Mouse (Mus musculus) left cerebral cortex, postnatal 25 days (tissue): ENCODE results near the gene Rpl23. TPM values are rescaled to one million over a fixed set of nuclear protein-coding genes. Genes with fewer than 3 reads are reported as not detected.

Experiments
- DNase-seq, 2 experiments: peaks; one replicate each; pipeline ENCODE4 v3.0.0; 2022; ENCODE audit warnings: low spot score in 2 of 2, mixed read lengths in 1 of 2
- intact Hi-C: fragments of 180-260 bp; cut with DNase I; formaldehyde crosslinking; loops from one replicate; pipeline ENCODE4 v1.15.1; 2025
- total RNA-seq, 2 experiments: library from RNA; stranded (reverse); gene quantifications; 2 replicates each; pipeline ENCODE4 v1.2.3; 2021

Gene Rpl23
- total RNA-seq, 2 experiments from 2014 or later: 340 to 351 TPM

DNA sequence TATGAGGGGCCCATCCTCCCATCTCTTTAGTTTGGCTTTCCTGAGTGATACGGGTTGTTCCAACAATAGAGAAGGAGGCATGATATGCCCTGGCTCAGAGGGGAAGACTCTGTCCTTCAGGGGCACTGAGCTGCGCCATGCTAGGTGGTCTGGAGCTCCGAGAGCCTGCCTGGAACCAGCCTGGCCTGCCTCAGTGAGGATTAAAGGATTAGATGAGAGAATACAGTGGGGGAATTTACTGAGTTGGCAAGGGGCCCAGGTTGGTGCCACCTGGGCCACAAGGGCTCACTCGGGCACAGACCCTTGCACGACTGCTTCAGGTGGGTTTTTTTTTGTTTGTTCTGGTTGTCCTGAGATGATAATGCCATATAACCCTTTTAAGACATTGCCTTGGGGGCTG is 33.9 kb upstream of the Rpl23 start:
- no peak for DNase-seq
- intact Hi-C loops: no loop called here

DNA sequence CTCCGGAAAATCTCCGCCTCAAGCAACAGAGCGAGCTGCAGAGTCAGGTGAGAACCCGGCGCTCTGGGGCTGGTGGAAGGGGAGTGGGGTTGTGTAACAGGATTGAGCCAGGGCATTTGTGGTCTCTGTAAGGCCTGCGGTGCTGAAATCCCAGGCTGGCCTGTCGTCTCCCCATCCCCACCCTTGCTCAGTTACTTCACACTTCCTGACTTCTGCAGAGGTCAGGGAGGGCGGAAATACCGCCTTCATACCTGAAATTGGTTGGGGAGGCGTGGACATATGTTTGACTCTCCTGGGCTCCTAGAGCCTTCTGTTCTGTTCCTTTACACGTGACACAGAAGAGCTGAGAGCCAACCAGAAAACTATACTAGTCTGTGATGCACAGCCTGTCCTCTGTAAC is 33.5 kb upstream of the Rpl23 start:
- no peak for DNase-seq
- intact Hi-C loops: no loop called here

GRCm38 (mm10) chr11:97813746-97814515 is 31.7 kb upstream of the Rpl23 start:
- intact Hi-C loops: no loop called here
- no peak for DNase-seq

- DNase-seq: no peak
- intact Hi-C loops: no loop called here
Observed at GRCm38 (mm10) chr11:97813085-97813484, 30.8 kb upstream of the Rpl23 start.

- intact Hi-C loops: no loop called here
- peak; percentile 52 to 61 for DNase-seq
Observed at GRCm38 (mm10) chr11:97812491-97812921, 30.3 kb upstream of the Rpl23 start.

- intact Hi-C loops: no loop called here
- no peak for DNase-seq
Observed at GRCm38 (mm10) chr11:97811569-97812362, 29.5 kb upstream of the Rpl23 start.

GRCm38 (mm10) chr11:97810970-97811369 is 28.7 kb upstream of the Rpl23 start:
- no peak for DNase-seq

DNA sequence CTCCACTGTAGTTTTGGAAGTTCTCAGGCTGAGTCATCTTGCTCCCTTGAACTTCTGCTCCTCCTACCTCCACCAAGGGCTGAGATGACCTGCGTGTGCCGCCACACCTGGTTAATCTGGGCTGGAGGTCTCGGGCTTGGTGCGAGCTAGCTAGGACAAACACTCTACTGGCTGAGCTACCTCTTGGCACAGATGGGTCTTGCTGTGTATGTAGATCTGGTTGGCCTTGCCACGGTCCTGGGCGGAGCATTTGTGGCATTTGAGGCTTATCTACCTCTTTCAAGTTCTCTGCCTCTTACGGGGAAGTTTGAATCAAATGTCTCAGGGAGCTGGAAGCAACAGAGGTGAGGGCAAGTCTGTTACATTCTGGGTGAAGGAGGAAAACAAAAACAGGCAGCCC is 28.1 kb upstream of the Rpl23 start:
- DNase-seq: no peak
- intact Hi-C loops: no loop called here

More at GRCm38 (mm10) chr11:97810970-97811369, 28.7 kb upstream of the Rpl23 start:
- intact Hi-C loops: no loop called here

DNA sequence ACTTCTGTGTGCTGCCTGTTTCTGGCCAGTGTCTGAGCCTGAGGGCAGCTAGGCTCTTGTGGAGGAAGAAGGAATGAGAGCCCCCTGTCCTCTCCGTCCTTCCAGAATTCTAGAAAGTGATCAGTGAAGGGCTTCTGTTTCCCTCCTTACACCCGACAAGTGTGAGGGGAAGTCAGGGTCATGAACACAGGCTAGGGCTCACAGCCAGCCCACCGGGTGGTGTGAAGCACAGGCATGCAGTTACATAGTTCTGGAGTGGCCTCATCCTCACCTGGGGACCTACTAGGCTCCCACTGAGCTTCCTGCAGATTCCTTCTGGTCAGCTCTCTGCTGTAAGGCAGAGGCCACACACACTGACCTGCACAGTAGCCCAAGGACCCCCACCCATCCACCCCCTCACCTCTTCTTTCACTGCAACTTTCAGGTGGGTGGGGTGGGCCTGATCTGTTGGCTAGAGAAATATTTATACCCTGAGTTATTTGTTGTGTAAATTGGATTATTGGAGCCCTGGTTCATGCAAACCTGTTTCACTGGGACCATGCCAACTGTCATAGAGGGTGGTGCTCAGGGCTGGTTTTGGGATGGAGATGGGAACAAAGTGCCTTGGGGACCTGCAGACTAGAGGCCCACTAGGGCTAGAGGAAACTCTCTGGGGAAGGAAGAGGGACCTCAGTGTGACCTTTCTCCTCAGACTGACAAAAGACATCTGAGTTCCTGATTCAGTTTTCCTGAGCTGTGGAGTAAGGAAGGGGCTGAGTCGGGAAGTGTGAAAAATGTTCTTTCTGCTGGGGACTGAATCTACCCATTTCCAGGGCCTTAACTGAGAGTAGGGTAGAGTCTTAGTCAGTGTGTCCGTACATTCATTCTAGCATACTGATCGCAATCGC is 27.2 kb upstream of the Rpl23 start:
- no peak for DNase-seq
- intact Hi-C loops: no loop called here

GRCm38 (mm10) chr11:97808621-97809234 is 26.5 kb upstream of the Rpl23 start:
- no peak for DNase-seq
- intact Hi-C loops: no loop called here

- intact Hi-C loops: no loop called here
- DNase-seq: no peak
Observed at GRCm38 (mm10) chr11:97808093-97808492, 25.9 kb upstream of the Rpl23 start.

DNA sequence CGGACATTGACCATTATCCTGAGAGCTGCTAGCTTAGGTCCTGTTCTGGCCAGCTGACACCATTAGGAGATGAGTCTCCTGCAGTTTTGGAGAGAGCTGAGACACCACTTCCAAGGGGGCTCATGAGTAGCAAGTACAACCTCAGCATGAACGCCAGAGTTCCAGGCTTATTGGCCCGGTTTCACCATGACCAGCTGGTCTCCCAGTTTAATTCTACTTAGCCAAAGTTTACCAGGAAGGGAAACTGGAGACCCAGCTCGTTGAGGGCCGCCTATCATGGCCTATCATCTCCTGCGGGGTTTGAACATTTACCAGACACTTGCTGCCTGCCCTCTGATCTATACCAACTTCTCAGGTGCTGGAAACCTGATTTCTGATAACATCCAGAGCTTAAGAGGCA is 25.4 kb upstream of the Rpl23 start:
- DNase-seq: no peak
- intact Hi-C loops: no loop called here

DNA sequence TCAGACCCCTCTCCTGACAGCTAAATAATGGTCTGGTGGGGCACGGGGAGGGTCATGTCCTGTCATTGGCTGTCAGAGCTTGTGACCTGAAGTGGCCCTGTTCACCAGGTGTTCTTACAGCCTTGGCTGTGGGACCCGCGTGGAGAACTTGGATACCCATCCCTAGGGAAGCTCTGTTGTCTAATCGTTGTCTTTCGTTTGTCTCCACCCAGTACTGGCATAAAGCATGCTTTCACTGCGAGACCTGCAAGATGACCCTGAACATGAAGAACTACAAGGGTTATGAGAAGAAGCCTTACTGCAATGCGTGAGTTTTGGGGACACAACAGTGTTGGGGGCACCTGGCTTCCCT is 24.4 kb upstream of the Rpl23 start:
- intact Hi-C loops: no loop called here

DNA sequence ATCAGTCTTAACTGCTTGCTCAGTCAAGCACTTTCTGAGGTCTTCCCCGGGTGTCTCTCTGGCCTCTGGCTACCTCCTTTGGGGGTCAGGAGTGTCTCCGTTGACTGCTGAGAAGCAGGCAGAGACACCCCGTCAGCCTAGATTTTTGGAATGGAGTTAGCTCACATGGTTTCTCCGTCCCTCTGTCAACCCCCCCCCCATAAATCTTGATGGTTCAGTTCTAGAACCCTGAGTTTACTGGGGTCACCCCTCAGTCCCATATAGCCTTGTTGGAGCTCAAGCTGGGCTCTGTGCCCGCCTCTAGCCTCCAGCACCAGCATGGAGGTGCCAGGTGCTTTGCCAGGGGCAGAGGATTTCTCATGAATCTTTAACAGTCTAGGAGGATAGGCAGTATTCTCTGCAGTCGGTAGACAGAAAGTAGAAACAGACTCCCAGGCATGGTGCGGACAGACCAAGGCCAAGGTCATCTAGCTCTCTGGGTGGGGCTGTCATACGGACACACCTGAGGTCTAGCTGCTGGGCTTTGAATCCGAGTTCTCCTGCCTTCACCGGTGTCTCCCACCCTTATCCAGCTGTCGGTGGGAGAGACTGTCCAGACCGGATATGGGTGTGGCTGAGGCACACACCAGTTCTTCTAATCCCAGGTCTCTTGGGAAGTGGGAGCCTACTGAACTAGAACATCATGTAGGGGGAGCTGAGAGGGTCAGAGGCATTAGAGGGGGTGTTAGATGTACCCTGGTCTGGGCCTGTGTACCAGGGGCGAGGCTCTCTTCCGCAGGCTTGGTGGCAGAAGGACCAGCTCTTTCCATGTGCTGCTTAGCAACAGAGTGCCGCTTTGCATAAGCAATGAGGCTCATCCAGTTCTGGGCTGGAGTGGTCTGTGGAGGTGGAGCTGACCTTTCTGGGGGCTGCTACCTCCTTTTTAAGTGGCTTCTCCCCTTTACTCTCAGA is 23.7 kb upstream of the Rpl23 start:
- DNase-seq: no peak
- intact Hi-C loops: no loop called here

More for the DNA sequence above, 24.4 kb upstream of the Rpl23 start:
- DNase-seq: no peak

GRCm38 (mm10) chr11:97804841-97805661 is 22.8 kb upstream of the Rpl23 start:
- intact Hi-C loops: no loop called here
- DNase-seq: no peak

DNA sequence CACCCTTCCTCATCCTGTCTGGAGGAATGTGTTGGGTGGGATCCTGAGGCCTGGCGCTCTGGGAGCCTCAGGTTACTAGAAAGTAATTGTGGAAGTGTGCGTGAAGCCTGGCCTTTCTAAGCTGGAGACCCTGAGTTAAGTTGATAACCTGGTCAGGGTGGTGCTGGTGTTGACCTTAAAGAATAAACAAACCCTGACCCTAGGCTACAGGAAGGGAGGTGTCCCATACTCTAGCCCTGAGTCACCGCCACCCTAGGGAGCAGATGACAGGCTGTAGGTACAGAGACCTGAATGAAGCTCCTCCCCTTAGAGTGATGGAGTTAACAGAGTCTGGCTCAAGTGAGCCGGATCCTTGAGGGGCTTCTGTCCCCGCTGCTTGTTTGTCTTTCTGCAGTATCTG is 21.6 kb upstream of the Rpl23 start:
- intact Hi-C loops: no loop called here
- no peak for DNase-seq

- intact Hi-C loops: no loop called here
- DNase-seq: no peak
Observed at GRCm38 (mm10) chr11:97802495-97802894, 20.3 kb upstream of the Rpl23 start.

GRCm38 (mm10) chr11:97802194-97802470 is 19.9 kb upstream of the Rpl23 start:
- no peak for DNase-seq
- intact Hi-C loops: no loop called here
